Mouse (Mus musculus): ENCODE measurements around the gene Mrvi1. TPM values are rescaled to one million over a fixed set of nuclear protein-coding genes. Genes with fewer than 3 reads are reported as not detected.

Mrvi1 gene
- polyA plus RNA-seq, 1 experiment from 2014 or later: 3.0 TPM

DNA sequence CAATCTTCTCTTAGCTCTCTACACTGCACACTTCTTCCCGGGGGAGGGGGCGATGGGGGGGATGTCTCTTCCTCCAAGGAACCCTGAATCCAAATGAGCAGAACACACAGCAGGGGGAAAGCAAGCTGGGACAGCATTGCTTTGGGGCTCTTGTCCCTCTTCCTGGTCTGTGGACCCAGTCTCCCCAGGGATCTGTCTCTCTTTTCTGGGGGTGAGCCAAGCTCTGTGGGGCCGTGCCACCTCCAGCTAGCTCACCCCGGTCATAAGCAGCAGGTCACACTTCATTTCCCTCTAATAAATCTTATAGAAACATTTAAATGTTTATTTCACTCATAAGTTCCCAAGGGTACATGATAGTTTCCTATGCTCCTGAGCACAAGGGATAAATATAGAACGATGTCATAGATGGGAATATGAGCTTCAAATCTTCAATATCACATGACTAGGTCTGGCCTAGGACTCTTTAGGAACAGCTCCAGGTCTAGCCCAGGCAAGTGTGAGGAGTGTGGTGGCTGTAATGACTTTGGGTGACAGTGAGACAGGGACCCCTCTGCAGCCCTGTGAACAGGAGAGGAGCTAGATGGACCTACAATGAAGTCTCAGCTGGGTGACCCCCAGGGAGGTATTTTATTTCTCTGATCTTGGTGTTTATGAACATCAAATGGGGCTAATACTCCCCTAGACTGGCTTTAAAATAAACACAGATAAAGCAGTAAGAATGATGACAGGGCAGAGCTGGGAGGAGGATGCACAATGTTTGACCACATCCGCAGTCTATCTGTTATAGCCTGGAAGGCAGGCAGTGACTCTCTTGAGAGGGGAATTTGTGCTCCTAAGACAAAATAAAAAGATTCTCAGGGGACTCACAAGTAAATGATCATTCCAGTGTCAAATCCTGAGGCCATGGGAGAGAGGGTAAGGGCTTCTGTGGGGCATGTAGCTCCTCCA lies 46.2 kb downstream of the Mrvi1 start:
- no peaks in the 10 kb centered on the region for H3K36me3 ChIP-seq (ENCODE audit: control insufficient read depth, insufficient read depth, low read length)
- no peaks in the 10 kb centered on the region for H3K9me3 ChIP-seq (ENCODE audit: control insufficient read depth, low read length)
- no peak overlapping the region for H3K4me3 ChIP-seq (ENCODE audit: low read depth, low read length)
- no peak for DNase-seq (ENCODE audit: low spot score)
- no peaks in the 10 kb centered on the region for H3K4me1 ChIP-seq (ENCODE audit: control insufficient read depth, insufficient read depth, low read length)
- no peak overlapping the region for H3K9ac ChIP-seq (ENCODE audit: low read depth, low read length)
- H3K27me3 ChIP-seq (replicated peaks; ENCODE audit: control insufficient read depth, insufficient read depth, low read length): no peaks in the 10 kb centered on the region
- no peak overlapping the region for H3K4me2 ChIP-seq (ENCODE audit: low read depth, low read length)
- WGBS: 76% methylated on average over 6 of the region's 6 CpGs
- no peak overlapping the region for H3K27ac ChIP-seq (replicated peaks; ENCODE audit: low read depth, low read length)
- ATAC-seq (ENCODE audit: low read depth): no peak

- 42% methylated on average over 2 of the region's 2 CpGs for WGBS
- Histone ChIP-seq H3K27ac (replicated peaks; ENCODE audit: low read depth, low read length) (no peak overlapping the region), H3K4me3 (ENCODE audit: low read depth, low read length) (no peak overlapping the region), H3K27me3 (replicated peaks; ENCODE audit: control insufficient read depth, insufficient read depth, low read length) (no peaks in the 10 kb centered on the region), H3K9ac (ENCODE audit: low read depth, low read length) (no peak overlapping the region), H3K9me3 (ENCODE audit: control insufficient read depth, low read length) (no peaks in the 10 kb centered on the region), H3K4me2 (ENCODE audit: low read depth, low read length) (no peak overlapping the region), H3K4me1 (ENCODE audit: control insufficient read depth, insufficient read depth, low read length) (no peaks in the 10 kb centered on the region), H3K36me3 (ENCODE audit: control insufficient read depth, insufficient read depth, low read length) (no peaks in the 10 kb centered on the region)
- no peak for ATAC-seq (ENCODE audit: low read depth)
- DNase-seq (ENCODE audit: low spot score): no peak
Measured at GRCm38 (mm10) chr7:110933999-110934398, 48.3 kb downstream of the Mrvi1 start.

DNA sequence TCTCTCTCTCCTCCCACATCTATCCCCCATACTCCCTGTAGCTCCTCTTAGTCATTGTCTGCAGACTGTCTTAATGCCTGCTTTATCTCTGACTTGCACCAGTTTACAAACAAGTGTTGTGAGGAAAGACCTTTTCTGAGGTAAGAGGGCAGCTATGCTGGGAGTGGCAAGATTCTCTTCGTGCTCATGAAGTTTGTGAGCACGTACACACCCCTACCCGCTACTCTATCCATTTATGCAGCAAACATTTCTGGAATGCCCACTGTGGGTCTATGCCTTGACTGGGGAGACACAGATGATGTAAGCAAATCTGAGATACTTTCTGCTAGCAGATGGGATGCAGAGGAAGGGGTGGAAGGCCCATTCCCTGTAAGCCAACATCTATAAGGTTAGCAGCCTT lies 48.9 kb downstream of the Mrvi1 start:
- 69% methylated on average over 3 of the region's 3 CpGs for WGBS
- no peak overlapping the region for H3K4me3 ChIP-seq (ENCODE audit: low read depth, low read length)
- no peaks in the 10 kb centered on the region for H3K9me3 ChIP-seq (ENCODE audit: control insufficient read depth, low read length)
- no peaks in the 10 kb centered on the region for H3K27me3 ChIP-seq (replicated peaks; ENCODE audit: control insufficient read depth, insufficient read depth, low read length)
- H3K4me2 ChIP-seq (ENCODE audit: low read depth, low read length): no peak overlapping the region
- H3K9ac ChIP-seq (ENCODE audit: low read depth, low read length): no peak overlapping the region
- ATAC-seq (ENCODE audit: low read depth): no peak
- DNase-seq (ENCODE audit: low spot score): no peak
- no peaks in the 10 kb centered on the region for H3K4me1 ChIP-seq (ENCODE audit: control insufficient read depth, insufficient read depth, low read length)
- H3K27ac ChIP-seq (replicated peaks; ENCODE audit: low read depth, low read length): no peak overlapping the region
- no peaks in the 10 kb centered on the region for H3K36me3 ChIP-seq (ENCODE audit: control insufficient read depth, insufficient read depth, low read length)

DNA sequence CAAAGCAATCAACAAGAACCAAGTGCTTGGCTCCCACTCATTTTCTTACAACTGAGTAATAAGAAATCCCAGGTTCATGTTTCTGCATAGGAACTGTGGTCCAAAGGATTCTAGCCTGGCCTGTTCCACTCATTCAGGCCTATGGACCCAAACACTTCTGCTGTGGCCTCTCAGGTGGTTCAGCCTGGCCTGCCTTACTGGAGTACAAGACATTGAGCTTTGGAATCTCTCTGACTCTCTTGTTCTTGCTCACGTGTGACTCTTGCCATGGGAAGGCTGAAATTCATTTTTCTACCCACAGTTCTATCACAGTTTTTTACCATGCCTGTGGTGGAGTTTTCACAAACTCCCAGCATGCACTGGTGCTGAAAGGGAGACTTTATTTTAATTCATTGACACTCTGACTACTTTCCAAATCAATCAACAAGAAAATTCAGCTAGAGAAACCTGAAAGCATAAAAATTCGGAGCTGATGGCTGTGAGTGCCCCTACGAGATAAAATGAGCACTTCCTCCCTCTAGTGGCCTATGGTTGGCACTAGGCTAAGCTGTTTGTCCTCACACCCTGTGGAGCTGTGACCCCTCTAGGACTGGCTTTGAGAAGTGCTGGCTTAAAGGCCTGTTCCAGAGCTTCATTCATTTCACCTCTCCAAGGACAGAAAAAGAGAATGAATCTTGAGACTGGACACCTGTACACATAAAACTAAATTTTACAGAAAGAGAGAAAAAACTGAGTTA lies 52.0 kb downstream of the Mrvi1 start:
- no peaks in the 10 kb centered on the region for H3K36me3 ChIP-seq (ENCODE audit: control insufficient read depth, insufficient read depth, low read length)
- H3K9me3 ChIP-seq (ENCODE audit: control insufficient read depth, low read length): no peaks in the 10 kb centered on the region
- DNase-seq (ENCODE audit: low spot score) (peak; percentile 71), ATAC-seq (ENCODE audit: low read depth) (peak; percentile 62; the same call in 1 of the 2 replicates)
- H3K9ac ChIP-seq (ENCODE audit: low read depth, low read length): no peak overlapping the region
- 31% methylated on average over 3 of the region's 3 CpGs for WGBS
- H3K4me2 ChIP-seq (ENCODE audit: low read depth, low read length): no peak overlapping the region
- no peak overlapping the region for H3K4me3 ChIP-seq (ENCODE audit: low read depth, low read length)
- no peaks in the 10 kb centered on the region for H3K27me3 ChIP-seq (replicated peaks; ENCODE audit: control insufficient read depth, insufficient read depth, low read length)
- no peak overlapping the region for H3K27ac ChIP-seq (replicated peaks; ENCODE audit: low read depth, low read length)
- H3K4me1 ChIP-seq (ENCODE audit: control insufficient read depth, insufficient read depth, low read length): no peaks in the 10 kb centered on the region

DNA sequence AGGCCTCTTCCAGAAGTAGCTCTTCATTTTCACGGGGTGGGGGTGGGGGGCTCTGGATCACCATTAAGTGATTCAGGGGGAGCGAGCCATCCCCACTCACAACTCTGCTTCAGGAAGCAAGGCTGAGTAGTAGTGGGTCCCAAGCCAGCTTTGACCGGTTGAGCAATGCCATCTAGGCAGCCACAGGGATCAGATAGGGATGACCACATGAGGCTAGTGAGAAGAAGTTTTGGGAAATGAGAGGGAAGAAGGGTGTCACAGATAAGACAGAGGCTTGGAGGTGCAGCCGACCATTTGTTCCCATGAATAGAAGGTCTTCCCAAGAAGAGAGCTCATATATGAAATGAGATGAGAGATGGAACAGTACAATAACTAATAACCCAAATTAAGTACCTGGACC lies 55.7 kb downstream of the Mrvi1 start:
- H3K4me2 ChIP-seq (ENCODE audit: low read depth, low read length): no peak overlapping the region
- DNase-seq (ENCODE audit: low spot score) (no peak), ATAC-seq (ENCODE audit: low read depth) (no peak)
- no peaks in the 10 kb centered on the region for H3K36me3 ChIP-seq (ENCODE audit: control insufficient read depth, insufficient read depth, low read length)
- no peak overlapping the region for H3K4me3 ChIP-seq (ENCODE audit: low read depth, low read length)
- WGBS: 78% methylated on average over 4 of the region's 4 CpGs
- H3K9me3 ChIP-seq (ENCODE audit: control insufficient read depth, low read length): no peaks in the 10 kb centered on the region
- H3K27ac ChIP-seq (replicated peaks; ENCODE audit: low read depth, low read length): no peak overlapping the region
- H3K27me3 ChIP-seq (replicated peaks; ENCODE audit: control insufficient read depth, insufficient read depth, low read length): no peaks in the 10 kb centered on the region
- H3K4me1 ChIP-seq (ENCODE audit: control insufficient read depth, insufficient read depth, low read length): no peaks in the 10 kb centered on the region
- no peak overlapping the region for H3K9ac ChIP-seq (ENCODE audit: low read depth, low read length)

DNA sequence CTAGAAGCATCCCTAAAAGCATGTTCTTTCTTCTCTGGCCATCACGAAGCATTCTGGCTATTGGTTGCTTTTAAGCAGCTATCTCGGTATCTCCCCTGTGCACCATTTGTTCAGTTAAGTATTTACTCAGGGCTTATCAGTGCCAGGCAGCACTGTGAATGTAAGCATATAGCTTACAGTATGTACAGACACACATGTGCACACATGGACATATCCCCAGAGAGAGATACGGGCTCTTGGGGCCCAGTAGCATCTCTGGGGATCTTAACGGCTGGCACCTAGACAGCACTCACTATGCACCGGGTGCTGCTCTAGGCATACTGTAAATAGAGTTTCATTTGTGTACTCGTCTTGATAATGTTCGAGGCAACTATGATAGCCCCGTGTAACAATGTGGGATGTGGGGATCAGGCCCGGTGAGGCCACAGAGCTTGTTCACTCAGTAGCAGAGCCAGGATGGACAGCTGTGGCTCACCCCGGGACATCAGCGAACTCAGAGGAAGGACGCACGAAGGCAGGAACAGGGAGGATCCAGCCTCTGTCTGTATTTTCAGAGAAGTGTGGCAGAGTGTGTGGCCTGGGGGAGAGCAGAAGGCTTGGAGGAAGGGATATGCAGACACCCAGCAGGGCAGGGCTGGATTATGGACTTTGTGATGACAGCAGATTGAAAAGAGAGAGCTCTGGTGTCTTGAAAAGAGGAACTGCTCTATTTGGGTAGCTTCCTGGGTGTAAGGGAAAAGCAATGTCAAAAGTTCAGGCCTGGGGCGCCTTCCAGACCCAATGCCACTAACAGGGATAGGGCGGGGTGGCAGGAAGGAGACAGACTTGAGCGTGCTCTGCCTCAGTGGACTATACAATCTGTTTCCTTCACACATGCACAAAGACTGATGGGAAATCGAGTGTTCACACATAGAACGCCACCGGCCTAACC lies 61.7 kb downstream of the Mrvi1 start:
- Histone ChIP-seq H3K4me1 (ENCODE audit: control insufficient read depth, insufficient read depth, low read length) (no peaks in the 10 kb centered on the region), H3K36me3 (ENCODE audit: control insufficient read depth, insufficient read depth, low read length) (no peaks in the 10 kb centered on the region), H3K27ac (replicated peaks; ENCODE audit: low read depth, low read length) (no peak overlapping the region), H3K4me3 (ENCODE audit: low read depth, low read length) (no peak overlapping the region), H3K9me3 (ENCODE audit: control insufficient read depth, low read length) (no peaks in the 10 kb centered on the region), H3K4me2 (ENCODE audit: low read depth, low read length) (no peak overlapping the region), H3K9ac (ENCODE audit: low read depth, low read length) (no peak overlapping the region), H3K27me3 (replicated peaks; ENCODE audit: control insufficient read depth, insufficient read depth, low read length) (no peaks in the 10 kb centered on the region)
- ATAC-seq (ENCODE audit: low read depth): no peak
- 79% methylated on average over 19 of the region's 19 CpGs for WGBS
- DNase-seq (ENCODE audit: low spot score): no peak

DNA sequence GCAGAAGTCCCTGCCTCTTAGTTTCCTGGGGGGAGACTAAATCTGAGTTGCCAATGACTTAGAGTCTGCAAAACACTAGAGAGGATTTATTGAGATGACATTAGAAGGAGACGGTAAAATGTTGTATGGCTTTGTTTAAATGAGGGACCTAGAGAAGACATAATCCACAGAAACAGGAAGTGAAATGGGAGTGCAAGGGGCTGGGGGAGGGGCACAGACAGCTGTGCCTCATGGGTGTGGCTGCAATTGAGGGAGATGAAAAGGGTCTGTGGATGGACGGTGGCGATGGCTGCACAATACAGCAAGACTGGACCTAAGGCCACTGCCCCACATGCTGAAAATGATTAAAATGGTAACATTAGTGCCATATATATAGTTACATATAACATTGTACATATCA lies 62.5 kb downstream of the Mrvi1 start:
- Histone ChIP-seq H3K27me3 (replicated peaks; ENCODE audit: control insufficient read depth, insufficient read depth, low read length) (no peaks in the 10 kb centered on the region), H3K4me2 (ENCODE audit: low read depth, low read length) (no peak overlapping the region), H3K4me3 (ENCODE audit: low read depth, low read length) (no peak overlapping the region), H3K36me3 (ENCODE audit: control insufficient read depth, insufficient read depth, low read length) (no peaks in the 10 kb centered on the region), H3K4me1 (ENCODE audit: control insufficient read depth, insufficient read depth, low read length) (no peaks in the 10 kb centered on the region), H3K27ac (replicated peaks; ENCODE audit: low read depth, low read length) (no peak overlapping the region), H3K9me3 (ENCODE audit: control insufficient read depth, low read length) (no peaks in the 10 kb centered on the region), H3K9ac (ENCODE audit: low read depth, low read length) (no peak overlapping the region)
- ATAC-seq (ENCODE audit: low read depth): no peak
- WGBS: 34% methylated on average over 3 of the region's 3 CpGs
- DNase-seq (ENCODE audit: low spot score): no peak

DNA sequence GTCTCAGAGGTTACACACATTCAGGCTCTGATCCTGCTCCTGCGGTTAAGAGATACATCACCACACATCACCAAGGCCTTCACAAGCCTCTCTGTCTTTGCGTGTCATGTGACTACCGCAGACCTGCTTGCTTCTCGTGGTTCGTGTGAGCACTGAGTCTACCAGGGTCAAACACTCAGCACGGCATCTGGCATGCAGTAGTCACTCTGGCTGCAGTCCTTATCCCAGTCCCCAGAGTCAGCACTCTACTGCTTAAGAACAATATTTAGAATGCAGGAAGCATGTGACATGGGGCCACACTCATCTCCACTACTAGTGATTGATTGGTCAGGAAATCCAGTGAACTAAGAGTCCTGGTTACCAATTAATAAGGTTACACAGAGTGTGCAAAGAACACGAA lies 66.3 kb downstream of the Mrvi1 start:
- Histone ChIP-seq H3K27me3 (replicated peaks; ENCODE audit: control insufficient read depth, insufficient read depth, low read length) (no peaks in the 10 kb centered on the region), H3K9ac (ENCODE audit: low read depth, low read length) (no peak overlapping the region), H3K4me3 (ENCODE audit: low read depth, low read length) (no peak overlapping the region), H3K9me3 (ENCODE audit: control insufficient read depth, low read length) (no peaks in the 10 kb centered on the region), H3K4me1 (ENCODE audit: control insufficient read depth, insufficient read depth, low read length) (no peaks in the 10 kb centered on the region), H3K27ac (replicated peaks; ENCODE audit: low read depth, low read length) (no peak overlapping the region), H3K4me2 (ENCODE audit: low read depth, low read length) (no peak overlapping the region), H3K36me3 (ENCODE audit: control insufficient read depth, insufficient read depth, low read length) (no peaks in the 10 kb centered on the region)
- 65% methylated on average over 7 of the region's 7 CpGs for WGBS
- DNase-seq (ENCODE audit: low spot score) (no peak), ATAC-seq (ENCODE audit: low read depth) (no peak)

Data from embryonic facial prominence, embryonic 14.5 days (tissue).